Mouse (Mus musculus) central nervous system, embryonic 18 days (tissue): ENCODE measurements around the gene 1700040F15Rik. TPM values are rescaled to one million over a fixed set of nuclear protein-coding genes. Genes with fewer than 3 reads are reported as not detected.

ENCODE experiments used
- polyA plus RNA-seq: library from polyadenylated mRNA; depleted of rRNA; stranded (reverse); fragments of >200 nt; gene quantifications from 2 replicates; pipeline ENCODE4 v1.2.3, GENCODE M21; 2012; rRNA removed

Gene 1700040F15Rik
- not detected in 2 replicates for polyA plus RNA-seq

DNA sequence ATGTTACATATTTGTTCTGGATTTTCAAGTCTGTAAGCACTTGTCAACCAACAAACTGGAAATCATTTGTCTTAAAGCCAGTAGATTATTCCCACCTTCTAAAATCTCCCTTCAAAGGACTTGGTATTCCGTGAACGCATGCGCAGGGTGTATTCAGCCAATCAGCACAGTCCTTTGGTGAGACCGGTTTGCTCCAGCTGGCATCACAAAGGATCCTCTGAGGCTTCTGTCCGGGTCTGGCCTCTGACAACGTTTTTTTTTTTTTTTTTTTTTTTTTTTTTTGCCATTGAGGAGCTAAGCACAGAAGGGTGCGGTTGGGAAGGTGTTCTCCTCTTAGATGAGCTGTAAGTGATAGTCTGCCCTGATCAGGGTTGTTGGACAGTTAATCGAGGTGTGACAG lies at the start of gene 1700040F15Rik:
Gene 1700040F15Rik, plus strand, starts transcription at position 301 of the 400 bp plus-strand sequence.

